Mouse (Mus musculus): Measurements from ENCODE around the gene Zfpl1. TPM values are rescaled to one million over a fixed set of nuclear protein-coding genes. Genes with fewer than 3 reads are reported as not detected.

The Zfpl1 gene
- polyA plus RNA-seq, 1 experiment from 2014 or later = 88.8 TPM

DNA sequence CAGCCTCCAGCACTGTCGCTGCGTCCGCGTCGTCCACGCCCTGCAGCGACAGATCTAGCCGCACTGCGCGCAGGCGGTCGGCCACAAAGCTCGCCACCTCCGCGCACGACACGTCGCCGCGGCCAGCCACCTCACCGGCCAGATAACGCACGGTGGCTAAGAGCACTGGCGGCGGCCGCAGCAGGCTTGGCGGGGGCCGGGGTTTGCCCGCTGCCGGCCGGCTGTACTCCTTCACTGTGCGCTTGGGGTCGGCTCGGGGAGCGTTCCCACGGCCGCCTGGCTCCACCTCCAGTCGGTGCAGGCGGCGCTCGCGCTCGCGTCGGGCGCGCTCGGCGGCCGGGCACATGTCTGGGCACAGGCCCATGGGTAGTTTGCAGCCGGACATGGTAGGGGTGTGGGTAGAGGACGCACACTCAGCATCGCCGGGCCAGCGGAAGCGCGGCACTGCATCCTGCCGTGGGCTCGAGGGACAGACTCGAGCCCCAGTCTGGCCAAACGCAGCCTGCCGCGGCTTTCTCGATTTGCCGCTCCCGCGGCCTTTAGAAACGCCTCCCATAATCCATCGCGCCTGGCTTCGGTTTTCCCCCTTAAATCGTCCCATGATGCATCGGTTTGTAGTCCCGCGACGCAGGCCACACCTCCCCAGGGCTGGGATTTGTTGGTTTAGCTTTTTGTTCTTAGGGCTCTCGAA, 33.4 kb upstream of the Zfpl1 start, which contains the start of gene Sac3d1:
Gene Sac3d1 (minus strand): TSS at position 665 of the 691 bp plus-strand sequence.
- no peaks in the 10 kb centered on the region for H3K27me3 ChIP-seq
- no peaks in the 10 kb centered on the region for H3K9me3 ChIP-seq
- peak within 1 kb of the TSS; percentile 66 for H3K4me3 ChIP-seq
- under 1% methylated on average over 77 of the region's 77 CpGs for WGBS
- peak within 1 kb of the TSS; percentile 95 for H3K27ac ChIP-seq
- H3K9ac ChIP-seq = peak within 1 kb of the TSS; percentile 67
- H3K4me2 ChIP-seq = peak within 1 kb of the TSS; percentile 74
- peaks cover 42% of the 10 kb centered on the region for H3K36me3 ChIP-seq
- peaks cover 23% of the 10 kb centered on the region for H3K4me1 ChIP-seq
- peak; percentile 79 for ATAC-seq (ENCODE audit: insufficient number of reproducible peaks, low FRiP score, low TSS enrichment, low read depth)

DNA sequence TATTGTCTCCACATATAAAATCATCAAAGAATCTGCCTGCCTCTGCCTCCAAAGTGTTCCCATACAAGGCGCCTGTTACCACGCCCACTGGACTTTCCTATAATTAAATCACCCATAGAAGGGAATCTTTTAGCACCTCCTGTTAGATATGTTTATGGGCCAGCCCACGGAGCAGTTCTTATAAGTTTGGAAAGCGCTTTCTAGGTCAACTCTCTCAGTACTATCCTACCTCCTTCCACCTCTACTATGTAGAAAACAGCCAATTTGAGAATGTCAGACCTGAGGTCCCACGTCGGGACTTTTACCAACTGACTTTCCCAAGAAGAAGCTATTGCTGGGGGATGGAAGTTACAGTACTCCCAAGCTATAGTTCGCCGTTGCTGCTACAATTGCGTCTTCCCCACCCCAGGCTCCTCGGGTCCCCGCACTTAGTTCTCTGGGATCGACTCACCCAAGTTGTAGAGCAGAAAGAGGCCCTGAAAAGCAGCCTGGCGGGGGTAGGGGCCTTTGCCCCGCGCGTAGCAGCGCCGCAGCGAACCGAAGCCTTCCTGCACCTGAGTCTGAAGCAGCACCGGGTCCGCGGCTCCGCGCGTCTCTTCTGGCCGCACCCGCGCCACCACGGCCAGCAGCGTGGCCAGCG, 32.7 kb upstream of the Zfpl1 start:
- no peak for ATAC-seq (ENCODE audit: insufficient number of reproducible peaks, low FRiP score, low TSS enrichment, low read depth)
- Histone ChIP-seq H3K4me1 (peaks cover 23% of the 10 kb centered on the region), H3K27me3 (no peaks in the 10 kb centered on the region), H3K36me3 (peaks cover 46% of the 10 kb centered on the region), H3K9me3 (no peaks in the 10 kb centered on the region), H3K4me2 (peak overlapping the region; percentile 74), H3K9ac (peak overlapping the region; percentile 67), H3K4me3 (peak overlapping the region; percentile 66), H3K27ac (peak overlapping the region; percentile 95)
- 4% methylated on average over 32 of the region's 32 CpGs for WGBS

DNA sequence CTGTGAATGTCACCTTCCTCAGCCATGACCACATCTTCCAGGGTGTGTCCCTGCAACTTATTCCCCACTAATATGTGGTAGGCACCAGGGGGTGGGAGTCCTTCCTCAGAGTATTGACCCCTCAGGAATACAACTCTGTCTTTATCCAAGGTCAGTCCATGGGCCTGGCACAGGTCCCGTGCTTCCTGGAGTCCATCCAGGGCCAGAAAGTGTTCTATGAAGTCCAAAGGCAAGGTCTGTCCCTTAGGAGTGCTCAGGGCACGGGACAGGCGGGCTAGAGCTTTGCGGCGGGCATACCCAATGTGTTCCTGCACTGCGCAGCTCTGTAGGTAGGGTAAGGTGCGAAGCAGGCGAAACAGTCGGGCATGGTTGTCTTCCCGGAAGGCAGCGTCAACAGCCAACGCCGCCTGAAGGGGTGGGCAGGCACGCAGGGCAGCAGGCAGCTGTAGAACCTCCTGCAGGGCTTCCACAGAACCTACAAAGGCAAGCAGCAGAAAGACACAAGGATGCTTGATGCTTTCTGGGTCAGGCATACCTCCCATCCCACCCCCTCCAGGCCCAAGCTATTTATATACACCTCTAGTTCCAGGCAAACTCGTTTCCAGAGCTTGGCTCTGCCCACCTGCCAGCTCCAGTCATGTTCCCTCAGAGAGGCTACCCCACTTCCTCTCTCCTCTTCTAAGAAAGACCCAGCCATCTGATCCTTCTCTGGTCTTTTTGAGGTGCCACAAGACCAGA, 31.5 kb upstream of the Zfpl1 start:
- no peak overlapping the region for H3K9ac ChIP-seq
- peaks cover 21% of the 10 kb centered on the region for H3K4me1 ChIP-seq
- peak overlapping the region; percentile 66; the same call in 1 of the 2 replicates for H3K4me3 ChIP-seq
- H3K9me3 ChIP-seq = no peaks in the 10 kb centered on the region
- H3K27ac ChIP-seq = no peak overlapping the region
- 88% methylated on average over 15 of the region's 15 CpGs for WGBS
- H3K27me3 ChIP-seq = no peaks in the 10 kb centered on the region
- peak overlapping the region; percentile 74; the same call in 1 of the 2 replicates for H3K4me2 ChIP-seq
- ATAC-seq (ENCODE audit: insufficient number of reproducible peaks, low FRiP score, low TSS enrichment, low read depth) = no peak
- peaks cover 48% of the 10 kb centered on the region for H3K36me3 ChIP-seq

DNA sequence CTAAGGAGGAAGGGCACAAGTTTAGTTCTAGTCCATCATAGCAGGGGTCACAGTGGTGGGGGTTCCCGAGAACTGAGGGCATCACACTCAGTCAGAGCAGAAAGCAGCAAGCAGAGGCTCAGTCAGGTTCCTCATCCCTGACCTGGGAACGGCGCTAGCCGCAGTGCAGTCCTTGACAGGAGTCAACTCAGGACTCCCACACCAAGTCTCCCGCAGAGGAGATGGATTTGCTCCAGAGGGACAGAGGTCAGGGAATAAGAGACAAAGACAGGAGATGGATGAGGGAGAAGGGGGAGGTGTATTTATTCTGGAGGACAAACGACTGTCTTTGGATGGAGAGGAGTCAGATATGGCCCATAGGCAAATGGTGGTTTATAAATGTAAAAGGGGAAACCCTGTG, 28.4 kb upstream of the Zfpl1 start:
- peaks cover 41% of the 10 kb centered on the region for H3K36me3 ChIP-seq
- no peak overlapping the region for H3K9ac ChIP-seq
- H3K4me3 ChIP-seq = no peak overlapping the region
- no peak overlapping the region for H3K27ac ChIP-seq
- H3K4me1 ChIP-seq = peaks cover 16% of the 10 kb centered on the region
- no peak for ATAC-seq (ENCODE audit: insufficient number of reproducible peaks, low FRiP score, low TSS enrichment, low read depth)
- no peak overlapping the region for H3K4me2 ChIP-seq
- no peaks in the 10 kb centered on the region for H3K27me3 ChIP-seq
- no peaks in the 10 kb centered on the region for H3K9me3 ChIP-seq
- 70% methylated on average over 6 of the region's 6 CpGs for WGBS

DNA sequence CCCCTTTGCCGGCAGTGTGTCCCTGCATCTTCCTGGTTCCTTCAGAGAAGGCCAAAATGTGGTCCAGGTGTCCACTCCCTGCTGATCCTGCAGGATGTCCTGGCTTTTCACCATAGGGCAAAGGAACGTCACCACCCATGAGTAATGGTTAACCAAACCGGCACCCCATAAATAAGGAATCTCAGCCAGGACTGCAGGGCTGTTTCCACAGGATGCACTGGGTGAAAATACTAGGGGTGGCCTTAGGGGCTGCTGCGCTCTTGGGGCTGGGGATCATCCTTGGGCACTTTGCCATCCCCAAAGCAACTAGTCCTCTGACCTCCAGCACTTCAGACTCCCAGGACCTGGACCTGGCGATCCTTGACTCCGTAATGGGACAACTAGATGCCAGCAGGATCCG, 20.8 kb upstream of the Zfpl1 start, which contains the start of gene Naaladl1:
Gene Naaladl1 (plus strand): TSS at position 197 of the 400 bp plus-strand sequence.
- H3K4me2 ChIP-seq = no peak within 1 kb of the TSS
- H3K27me3 ChIP-seq = no peaks in the 10 kb centered on the region

DNA sequence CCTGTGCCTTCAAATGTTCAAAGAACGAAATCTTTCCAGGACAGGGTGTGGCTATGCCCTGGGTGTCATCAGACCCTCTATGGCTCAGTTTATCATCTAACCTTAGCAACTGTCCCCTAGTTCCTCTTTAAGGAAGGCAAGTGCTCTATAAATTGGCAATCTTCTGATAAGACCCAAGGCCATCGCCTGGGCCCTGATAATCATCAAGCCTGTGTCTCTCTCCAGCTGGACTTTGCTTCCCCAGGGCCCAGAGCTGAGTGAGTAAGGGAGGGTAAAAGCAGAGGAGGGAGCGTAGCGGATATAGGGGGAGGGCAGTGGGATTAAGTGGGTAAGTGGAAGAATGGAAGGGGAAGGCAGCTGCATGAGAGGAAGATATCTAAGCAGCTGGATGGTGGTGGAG, 19.7 kb upstream of the Zfpl1 start:
- no peak overlapping the region for H3K4me2 ChIP-seq
- H3K9ac ChIP-seq = no peak overlapping the region
- H3K36me3 ChIP-seq = no peaks in the 10 kb centered on the region
- no peak overlapping the region for H3K4me3 ChIP-seq
- no peaks in the 10 kb centered on the region for H3K9me3 ChIP-seq
- H3K27ac ChIP-seq = no peak overlapping the region
- H3K27me3 ChIP-seq = no peaks in the 10 kb centered on the region
- ATAC-seq (ENCODE audit: insufficient number of reproducible peaks, low FRiP score, low TSS enrichment, low read depth) = no peak
- WGBS = 83% methylated on average over 4 of the region's 4 CpGs
- no peaks in the 10 kb centered on the region for H3K4me1 ChIP-seq

More for the DNA sequence above, 20.8 kb upstream of the Zfpl1 start, which contains the start of gene Naaladl1:
- Histone ChIP-seq H3K36me3 (no peaks in the 10 kb centered on the region), H3K4me1 (no peaks in the 10 kb centered on the region), H3K27ac (no peak within 1 kb of the TSS), H3K9me3 (no peaks in the 10 kb centered on the region), H3K4me3 (no peak within 1 kb of the TSS), H3K9ac (no peak within 1 kb of the TSS)
- no peak for ATAC-seq (ENCODE audit: insufficient number of reproducible peaks, low FRiP score, low TSS enrichment, low read depth)
- WGBS = 78% methylated on average over 7 of the region's 7 CpGs

DNA sequence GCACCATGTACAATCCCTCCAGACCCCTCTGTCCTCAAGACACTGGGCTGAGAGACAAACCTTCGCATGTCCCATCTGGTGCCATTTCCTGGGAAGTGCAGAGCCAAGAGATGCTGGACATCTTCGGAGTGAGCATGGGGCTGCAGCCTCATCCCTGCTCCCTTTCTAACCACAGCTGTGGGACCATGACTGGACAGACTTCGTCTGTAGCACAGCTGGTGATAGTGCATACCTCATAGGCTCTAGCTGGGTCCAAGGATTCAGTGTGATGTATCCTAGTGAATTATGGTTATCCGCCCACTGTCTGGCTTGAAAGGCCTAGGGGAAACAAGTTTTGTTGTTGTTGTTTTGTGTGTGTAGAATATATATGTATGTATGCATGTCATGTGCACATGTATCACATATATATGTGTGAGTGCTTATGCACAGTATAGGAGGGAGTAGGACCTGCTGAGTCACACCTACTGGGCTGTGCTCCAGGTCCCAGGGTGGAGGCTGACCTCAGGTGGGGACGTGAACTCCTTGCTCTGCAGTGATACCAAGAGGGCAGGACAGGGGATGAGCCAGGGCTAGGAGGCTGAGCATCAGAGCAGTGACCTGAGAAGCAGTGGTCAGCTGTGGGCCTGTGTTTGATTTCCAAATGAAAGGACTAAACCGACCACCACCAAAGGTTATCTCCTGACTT, 17.6 kb upstream of the Zfpl1 start:
- WGBS = 76% methylated on average over 6 of the region's 6 CpGs
- Histone ChIP-seq H3K27ac (no peak overlapping the region), H3K9ac (no peak overlapping the region), H3K4me1 (no peaks in the 10 kb centered on the region), H3K27me3 (no peaks in the 10 kb centered on the region), H3K36me3 (no peaks in the 10 kb centered on the region), H3K4me2 (no peak overlapping the region), H3K9me3 (no peaks in the 10 kb centered on the region), H3K4me3 (no peak overlapping the region)
- no peak for ATAC-seq (ENCODE audit: insufficient number of reproducible peaks, low FRiP score, low TSS enrichment, low read depth)

DNA sequence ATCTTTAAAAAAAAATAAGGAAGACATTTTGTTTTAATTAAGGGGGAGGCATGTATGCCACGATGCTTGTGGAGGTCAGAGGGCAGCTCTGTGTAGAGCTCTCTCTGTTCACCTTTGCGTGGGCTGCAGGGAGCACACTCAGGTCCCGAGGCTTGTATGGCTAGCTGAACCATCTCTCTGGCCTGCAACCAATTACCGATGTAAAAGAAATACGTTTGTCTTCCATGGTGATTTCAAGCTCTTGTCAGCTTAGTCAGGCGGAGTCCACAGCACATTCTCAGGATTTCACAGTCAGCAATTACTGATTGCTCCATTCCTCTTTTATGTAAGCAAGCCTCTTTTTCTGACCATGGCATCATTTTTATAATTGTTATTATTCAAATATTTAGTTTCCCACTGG, 16.4 kb upstream of the Zfpl1 start:
- H3K36me3 ChIP-seq = no peaks in the 10 kb centered on the region
- WGBS = 35% methylated on average over 6 of the region's 6 CpGs
- no peaks in the 10 kb centered on the region for H3K4me1 ChIP-seq
- H3K9me3 ChIP-seq = no peaks in the 10 kb centered on the region
- H3K27ac ChIP-seq = no peak overlapping the region
- H3K4me2 ChIP-seq = no peak overlapping the region
- H3K4me3 ChIP-seq = no peak overlapping the region
- H3K27me3 ChIP-seq = no peaks in the 10 kb centered on the region
- ATAC-seq (ENCODE audit: insufficient number of reproducible peaks, low FRiP score, low TSS enrichment, low read depth) = no peak
- no peak overlapping the region for H3K9ac ChIP-seq

DNA sequence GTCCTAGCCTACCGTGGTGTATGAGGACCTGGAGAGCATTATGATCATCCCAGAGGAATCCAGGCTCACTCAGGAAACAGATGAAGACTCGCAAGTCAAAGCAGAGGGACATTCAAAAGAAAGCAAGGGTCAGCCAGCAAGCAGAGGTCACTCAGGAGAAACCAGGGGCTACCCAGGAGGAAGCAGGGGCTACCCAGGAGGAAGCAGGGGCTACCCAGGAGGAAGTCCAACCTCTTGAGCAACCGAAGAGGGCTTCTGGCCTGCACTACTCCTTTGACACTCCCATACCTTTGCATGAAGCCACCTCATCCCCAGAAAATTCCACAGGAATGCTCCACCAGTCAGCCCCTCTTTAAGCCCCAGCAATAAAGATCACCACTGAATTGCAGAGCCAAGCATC, 13.1 kb upstream of the Zfpl1 start:
- Histone ChIP-seq H3K27ac (no peak overlapping the region), H3K4me1 (no peaks in the 10 kb centered on the region), H3K4me2 (no peak overlapping the region), H3K9ac (no peak overlapping the region), H3K36me3 (peaks cover 23% of the 10 kb centered on the region), H3K4me3 (no peak overlapping the region), H3K27me3 (no peaks in the 10 kb centered on the region), H3K9me3 (no peaks in the 10 kb centered on the region)
- 86% methylated on average over 3 of the region's 3 CpGs for WGBS
- no peak for ATAC-seq (ENCODE audit: insufficient number of reproducible peaks, low FRiP score, low TSS enrichment, low read depth)

DNA sequence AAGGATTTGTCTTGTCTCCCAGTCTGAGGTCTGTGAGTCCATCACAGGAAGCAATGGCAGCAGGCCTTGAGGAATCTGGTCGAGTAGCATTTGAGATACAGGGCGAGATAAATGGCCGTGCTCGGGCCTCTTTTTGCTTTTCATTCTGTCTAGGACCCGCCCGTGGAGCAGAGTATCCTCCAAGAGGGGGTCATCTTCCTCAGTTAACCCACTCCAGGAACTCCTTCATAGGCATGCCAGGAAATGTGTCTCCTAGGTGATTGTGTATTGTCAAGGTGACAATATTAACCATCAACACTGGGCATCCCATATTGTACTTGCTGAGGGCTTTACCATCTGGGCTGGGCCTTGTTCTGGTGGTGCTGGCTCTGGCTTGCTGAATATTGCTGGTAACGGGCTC, 9.4 kb upstream of the Zfpl1 start, which contains the start of gene AC131692.1:
Gene AC131692.1 (plus strand): TSS at position 301 of the 400 bp plus-strand sequence.
- H3K36me3 ChIP-seq = peaks cover 57% of the 10 kb centered on the region
- no peak within 1 kb of the TSS for H3K9ac ChIP-seq
- H3K4me1 ChIP-seq = no peaks in the 10 kb centered on the region
- H3K4me2 ChIP-seq = no peak within 1 kb of the TSS
- no peak for ATAC-seq (ENCODE audit: insufficient number of reproducible peaks, low FRiP score, low TSS enrichment, low read depth)
- no peak within 1 kb of the TSS for H3K27ac ChIP-seq
- WGBS = 91% methylated on average over 7 of the region's 7 CpGs
- no peak within 1 kb of the TSS for H3K4me3 ChIP-seq
- H3K9me3 ChIP-seq = no peaks in the 10 kb centered on the region
- H3K27me3 ChIP-seq = no peaks in the 10 kb centered on the region

DNA sequence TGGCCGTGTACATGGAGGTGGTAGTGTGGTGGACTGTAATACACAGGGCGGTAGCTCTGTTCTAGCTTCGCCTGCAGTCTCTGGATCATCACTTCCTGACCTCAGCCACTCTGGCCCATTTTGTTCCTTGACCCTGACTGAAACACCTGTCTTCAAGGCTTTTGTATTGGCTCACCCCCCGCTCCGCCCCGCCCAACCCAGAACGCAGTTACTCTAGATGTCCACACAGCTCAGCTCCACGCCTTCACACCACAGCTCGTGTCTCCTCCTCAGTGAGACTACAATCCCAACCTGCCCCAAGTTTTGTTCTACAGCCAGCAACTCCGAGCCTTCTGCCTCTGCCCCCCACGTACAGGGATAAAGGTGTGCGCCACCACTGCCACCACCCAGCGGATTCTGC, 4.1 kb upstream of the Zfpl1 start:
- H3K9me3 ChIP-seq = no peaks in the 10 kb centered on the region
- H3K4me1 ChIP-seq = peaks cover 16% of the 10 kb centered on the region
- peaks cover 55% of the 10 kb centered on the region for H3K36me3 ChIP-seq
- no peak overlapping the region for H3K9ac ChIP-seq
- H3K4me2 ChIP-seq = no peak overlapping the region
- H3K27ac ChIP-seq = no peak overlapping the region
- 94% methylated on average over 13 of the region's 13 CpGs for WGBS
- H3K27me3 ChIP-seq = no peaks in the 10 kb centered on the region
- no peak overlapping the region for H3K4me3 ChIP-seq
- ATAC-seq (ENCODE audit: insufficient number of reproducible peaks, low FRiP score, low TSS enrichment, low read depth) = no peak

Measured in limb, embryonic 15.5 days (tissue).